Mouse (Mus musculus): Measurements from ENCODE around the gene Cdkn2d.

The Cdkn2d gene

GRCm38 (mm10) chr9:21291022-21291787 lies at the start of gene Cdkn2d:
Cdkn2d (minus strand) TSS chr9:21291407.
- ChIA-PET CTCF (interaction anchor here (0.6 to 2.3 kb wide), 38 partner anchors 8 to 552 kb away, joined by 3 to 15 read pairs (median 4); partner anchors contain the start of genes Atg4d (in 1 of the 4), Carm1 (in 1 of the 4), Icam4 (in 1 of the 4) and Slc44a2 (in 1 of the 4)), POLR2A (interaction anchor here (0.5 to 4.1 kb wide), 124 partner anchors 8 to 794 kb away, joined by 3 to 47 read pairs (median 5); partner anchors contain the start of genes Ap1m2 (in 3 of the 4), Atg4d (in 3 of the 4), Tmed1 (in 3 of the 4) and Keap1 (in 2 of the 4))

DNA sequence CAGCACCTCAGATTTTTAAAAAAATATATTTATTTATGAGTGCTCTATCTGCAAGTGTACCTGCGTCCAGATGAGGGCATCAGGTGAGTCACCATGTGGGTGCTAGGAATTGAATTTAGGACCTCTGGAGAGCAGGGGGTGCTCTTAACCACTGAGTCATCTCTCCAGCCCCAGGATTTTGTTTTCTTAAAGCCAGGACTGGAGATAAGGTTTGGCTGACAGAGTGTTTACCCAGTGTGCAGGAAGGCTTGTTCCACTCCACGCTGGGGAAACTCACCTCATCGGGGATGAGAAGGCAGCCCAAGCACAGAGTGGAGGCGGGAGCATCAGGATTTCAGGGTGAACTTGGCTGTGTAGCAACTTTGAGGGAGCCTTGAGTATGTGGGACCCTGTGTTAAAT lies 49.2 kb upstream of the Cdkn2d start:
- ChIA-PET POLR2A (no interaction called here), CTCF (no interaction called here)

DNA sequence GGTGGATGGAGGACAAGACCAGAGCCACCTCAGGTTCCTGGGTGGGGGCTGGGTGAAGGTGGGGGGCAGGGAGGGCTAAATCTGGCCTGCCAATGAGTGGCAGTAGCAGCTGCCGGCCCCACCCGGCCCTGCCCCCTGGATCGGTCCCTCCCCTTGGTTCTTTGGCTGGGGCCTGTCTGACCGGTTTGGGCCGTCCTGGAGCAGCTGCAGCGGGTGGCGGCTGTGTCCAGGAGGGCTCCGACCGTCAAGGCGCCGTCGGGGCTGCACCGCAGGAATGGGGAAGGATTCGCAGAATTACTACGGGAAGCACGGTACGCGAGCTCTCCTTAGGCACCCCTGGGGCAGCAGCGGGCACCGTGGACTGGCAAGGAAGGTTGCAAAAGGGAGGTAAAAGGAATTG lies 46.4 kb upstream of the Cdkn2d start:
- ChIA-PET CTCF (interaction anchor here (0.6 to 2.0 kb wide), 9 partner anchors 19 to 29 kb away, joined by 3 to 14 read pairs (median 4); no protein-coding TSS in a partner anchor), POLR2A (interaction anchor here in 3 of 4 experiments (0.6 to 3.3 kb wide), 34 partner anchors 9 to 246 kb away, joined by 3 to 13 read pairs (median 4); partner anchors contain the start of genes Atg4d (in 2 of the 3), Cdkn2d (in 2 of the 3), Ap1m2 (in 1 of the 3) and Gm38431 (in 1 of the 3))

DNA sequence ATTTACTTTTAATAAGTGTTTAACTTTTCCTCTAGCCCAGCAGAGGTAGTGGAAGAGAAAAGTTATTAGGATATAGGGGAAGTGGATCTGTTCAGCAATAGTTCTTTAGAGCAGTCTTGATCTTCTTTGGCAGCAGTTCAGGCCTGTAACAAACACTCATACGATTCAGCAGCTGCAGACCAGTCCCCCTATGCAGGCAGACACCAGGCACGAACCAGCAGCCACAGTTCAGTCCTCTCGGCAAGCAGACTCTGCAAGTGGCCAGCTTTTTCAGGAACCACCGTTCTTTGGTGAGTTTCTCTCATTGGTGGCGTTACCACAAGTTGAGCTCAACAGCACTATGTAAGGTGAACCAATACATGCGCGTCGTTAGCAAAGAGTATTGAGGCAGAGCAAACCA lies 45.3 kb upstream of the Cdkn2d start:
- ChIA-PET POLR2A (interaction anchor here in 2 of 4 experiments (0.6 to 3.3 kb wide), 18 partner anchors 9 to 166 kb away, joined by 3 to 13 read pairs (median 4); partner anchors contain the start of genes Ap1m2 (in 1 of the 2), Cdkn2d (in 1 of the 2) and Slc44a2 (in 1 of the 2)), CTCF (interaction anchor here in 3 of 4 experiments (0.6 to 1.9 kb wide), 6 partner anchors 21 to 123 kb away, joined by 3 to 9 read pairs (median 4); no protein-coding TSS in a partner anchor)

DNA sequence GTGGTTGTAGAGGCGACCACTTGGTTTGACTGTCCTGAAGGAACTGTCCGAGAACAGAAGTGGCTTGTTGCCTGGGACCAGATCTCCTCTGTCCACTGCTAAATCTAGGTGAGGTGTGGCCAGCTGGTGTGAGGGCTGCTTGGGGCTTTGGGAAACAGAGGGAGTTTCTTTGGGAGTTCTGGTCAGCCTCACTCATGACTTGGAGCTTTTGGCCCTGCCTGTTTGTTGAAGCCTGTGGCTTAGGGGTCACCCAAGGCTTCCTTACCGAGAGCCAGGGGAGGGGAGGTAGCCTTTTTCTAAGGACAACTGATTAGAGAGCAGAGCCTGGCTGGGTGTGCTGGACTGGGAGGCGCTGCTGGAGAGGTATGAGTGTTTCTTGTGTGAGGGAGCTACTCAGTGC lies 44.2 kb upstream of the Cdkn2d start:
- CTCF ChIA-PET: interaction anchor here (0.6 to 4.3 kb wide), 10 partner anchors 22 to 885 kb away, joined by 3 to 16 read pairs (median 6); no protein-coding TSS in a partner anchor
- POLR2A ChIA-PET: interaction anchor here in 3 of 4 experiments (0.6 to 1.7 kb wide), 13 partner anchors 12 to 251 kb away, joined by 3 to 5 read pairs (median 3); partner anchors contain the start of gene Slc44a2 (in 1 of the 3)

- POLR2A ChIA-PET: interaction anchor here in 3 of 4 experiments (0.6 to 1.7 kb wide), 12 partner anchors 11 to 250 kb away, joined by 3 to 5 read pairs (median 3); partner anchors contain the start of gene Slc44a2 (in 1 of the 3)
These were observed 43.5 kb upstream of the Cdkn2d start for GRCm38 (mm10) chr9:21334747-21335146.

GRCm38 (mm10) chr9:21333523-21333922 lies 42.3 kb upstream of the Cdkn2d start:
- POLR2A ChIA-PET: interaction anchor here in 1 of 4 experiments (0.5 kb wide), 1 partner anchor 16 kb away, joined by 3 read pairs; no protein-coding TSS in a partner anchor
- CTCF ChIA-PET: interaction anchor here in 3 of 4 experiments (0.6 to 4.3 kb wide), 5 partner anchors 14 to 115 kb away, joined by 3 to 16 read pairs (median 3); no protein-coding TSS in a partner anchor

More at GRCm38 (mm10) chr9:21334747-21335146, 43.5 kb upstream of the Cdkn2d start:
- CTCF ChIA-PET: interaction anchor here (0.6 to 4.3 kb wide), 8 partner anchors 22 to 886 kb away, joined by 4 to 16 read pairs (median 8); no protein-coding TSS in a partner anchor

GRCm38 (mm10) chr9:21332161-21333061 lies 41.2 kb upstream of the Cdkn2d start:
- ChIA-PET POLR2A (interaction anchor here in 3 of 4 experiments (0.5 to 2.1 kb wide), 15 partner anchors 10 to 681 kb away, joined by 3 to 13 read pairs (median 4); partner anchors contain the start of genes Cdkn2d (in 2 of the 3), Dnm2 (in 2 of the 3) and Pin1 (in 1 of the 3)), CTCF (interaction anchor here in 3 of 4 experiments (0.5 to 4.3 kb wide), 4 partner anchors 19 to 34 kb away, joined by 3 to 16 read pairs (median 8); partner anchors contain the start of gene Ap1m2 (in 1 of the 3))

DNA sequence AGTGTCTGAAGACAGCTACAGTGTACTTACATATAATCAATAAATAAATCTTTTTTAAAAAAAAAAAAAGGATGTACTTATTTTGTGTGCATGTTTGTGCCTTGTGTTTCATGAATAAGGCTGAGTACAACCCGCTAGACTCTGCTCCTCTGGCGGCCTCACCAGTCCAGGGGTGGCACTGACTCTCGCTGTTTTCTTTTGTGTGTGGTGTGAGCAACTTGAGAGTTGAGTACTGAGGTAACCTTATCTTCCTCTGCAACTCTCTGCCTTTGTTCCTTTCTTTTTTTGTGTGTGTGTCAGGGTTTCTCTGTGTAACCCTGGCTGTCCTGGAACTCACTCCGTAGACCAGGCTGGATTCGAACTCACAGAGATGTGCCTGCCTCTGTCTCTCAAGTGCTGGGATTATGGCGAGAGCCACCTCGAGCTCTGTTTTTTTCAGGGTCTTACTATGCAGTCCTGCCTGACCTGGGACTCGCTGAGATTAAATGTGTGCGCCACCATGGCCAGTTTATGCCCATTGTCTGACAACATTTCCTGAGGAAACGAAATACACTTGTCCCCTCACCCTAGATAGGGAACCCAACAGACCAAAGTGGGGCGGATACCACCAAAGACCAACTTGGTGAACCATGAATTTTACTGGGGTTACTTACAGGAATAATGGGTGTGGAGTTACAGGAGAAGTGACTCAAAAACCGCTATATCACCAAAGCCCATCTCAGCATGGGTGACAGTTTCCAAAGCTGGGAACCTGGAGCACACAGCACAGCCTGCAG lies 40.3 kb upstream of the Cdkn2d start:
- ChIA-PET CTCF (interaction anchor here (0.7 to 4.3 kb wide), 11 partner anchors 18 to 126 kb away, joined by 3 to 16 read pairs (median 7); partner anchors contain the start of gene Ap1m2 (in 1 of the 4)), POLR2A (interaction anchor here in 3 of 4 experiments (0.6 to 2.1 kb wide), 12 partner anchors 9 to 127 kb away, joined by 3 to 13 read pairs (median 4); partner anchors contain the start of genes Cdkn2d (in 1 of the 3), Dnm2 (in 1 of the 3) and Kri1 (in 1 of the 3))

GRCm38 (mm10) chr9:21329699-21330289 lies 38.6 kb upstream of the Cdkn2d start:
- ChIA-PET CTCF (interaction anchor here (0.6 to 2.1 kb wide), 13 partner anchors 9 to 1074 kb away, joined by 3 to 13 read pairs (median 7); partner anchors contain the start of gene Ap1m2 (in 2 of the 4)), POLR2A (interaction anchor here in 3 of 4 experiments (0.7 to 1.9 kb wide), 20 partner anchors 9 to 394 kb away, joined by 3 to 9 read pairs (median 4); partner anchors contain the start of genes Slc44a2 (in 2 of the 3), Ap1m2 (in 1 of the 3), Cdkn2d (in 1 of the 3) and Kri1 (in 1 of the 3))

GRCm38 (mm10) chr9:21329041-21329440 lies 37.8 kb upstream of the Cdkn2d start:
- ChIA-PET CTCF (interaction anchor here in 1 of 4 experiments (1.2 kb wide), 1 partner anchor 10 kb away, joined by 3 read pairs; no protein-coding TSS in a partner anchor), POLR2A (interaction anchor here in 3 of 4 experiments (0.6 to 1.8 kb wide), 5 partner anchors 8 to 48 kb away, joined by 3 to 9 read pairs (median 4); partner anchors contain the start of gene Slc44a2 (in 1 of the 3))

DNA sequence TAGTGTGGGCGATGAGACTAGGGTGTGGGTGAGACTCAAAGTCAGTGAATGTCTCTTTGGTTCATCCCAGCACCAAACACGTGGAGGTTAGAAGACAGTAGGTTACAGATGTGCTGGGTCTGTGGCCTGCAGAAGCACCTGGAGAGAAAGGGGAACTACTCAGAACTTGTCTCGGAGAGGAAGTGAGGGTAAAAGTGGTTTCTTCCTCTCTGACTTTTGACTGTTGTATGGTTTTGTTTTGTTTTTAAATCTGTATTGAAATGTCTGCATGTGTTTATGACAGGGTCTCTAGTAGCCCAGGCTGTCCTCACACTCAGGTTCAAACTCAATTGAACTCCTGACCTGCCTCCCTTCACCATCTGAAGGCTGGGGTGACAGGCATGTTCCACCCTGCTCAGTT lies 36.8 kb upstream of the Cdkn2d start:
- ChIA-PET POLR2A (interaction anchor here in 3 of 4 experiments (0.6 to 1.8 kb wide), 3 partner anchors 10 to 772 kb away, joined by 3 to 6 read pairs (median 4); no protein-coding TSS in a partner anchor), CTCF (no interaction called here)

DNA sequence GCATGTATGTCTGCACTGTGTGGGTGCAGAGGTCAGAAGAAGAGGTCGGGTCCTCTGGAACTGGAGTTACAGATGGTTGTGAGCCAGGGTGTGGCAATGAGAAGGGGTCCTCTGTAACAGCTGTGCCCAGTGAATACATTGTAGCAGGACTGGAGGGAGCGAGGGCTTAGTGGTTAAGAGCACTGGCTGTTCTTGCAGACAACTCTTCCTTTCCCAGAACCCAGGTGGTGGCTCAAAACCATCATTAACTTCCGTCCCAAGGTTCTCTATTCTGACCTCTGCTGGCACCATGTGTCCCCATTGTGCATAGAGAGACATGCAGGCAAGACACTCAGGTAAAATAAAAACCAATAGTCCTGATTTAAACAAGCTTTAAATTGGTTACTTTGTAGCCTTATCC lies 36.4 kb upstream of the Cdkn2d start:
- CTCF ChIA-PET: no interaction called here
- POLR2A ChIA-PET: interaction anchor here in 3 of 4 experiments (0.6 to 1.8 kb wide), 3 partner anchors 10 to 772 kb away, joined by 3 to 6 read pairs (median 4); no protein-coding TSS in a partner anchor

- ChIA-PET CTCF (interaction anchor here in 2 of 4 experiments (1.0 to 1.2 kb wide), 2 partner anchors 33 kb away, joined by 3 to 6 read pairs; no protein-coding TSS in a partner anchor), POLR2A (interaction anchor here in 1 of 4 experiments (0.7 to 1.8 kb wide), 6 partner anchors 11 to 400 kb away, joined by 3 to 7 read pairs (median 4); partner anchors contain the start of gene Cdkn2d)
These were observed 33.1 kb upstream of the Cdkn2d start for GRCm38 (mm10) chr9:21324269-21324668.

DNA sequence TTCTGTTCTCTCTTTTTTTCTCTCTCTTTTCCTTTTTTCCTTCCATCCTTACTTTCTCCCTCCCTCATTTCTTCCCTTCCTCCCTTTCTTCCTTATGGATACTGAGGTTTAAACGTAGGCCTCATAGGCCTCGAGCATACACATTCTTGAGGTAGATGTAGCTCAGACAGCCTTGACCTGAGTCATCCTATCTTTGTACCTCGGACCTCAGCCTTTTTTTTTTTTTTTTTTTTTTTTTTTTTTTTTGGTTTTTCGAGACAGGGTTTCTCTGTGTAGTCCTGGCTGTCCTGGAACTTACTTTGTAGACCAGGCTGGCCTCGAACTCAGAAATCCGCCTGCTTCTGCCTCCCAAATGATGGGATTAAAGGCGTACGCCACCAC lies 31.7 kb upstream of the Cdkn2d start:
- ChIA-PET POLR2A (interaction anchor here in 2 of 4 experiments (0.6 to 3.2 kb wide), 9 partner anchors 9 to 133 kb away, joined by 3 to 13 read pairs (median 6); partner anchors contain the start of gene Cdkn2d (in 2 of the 2)), CTCF (interaction anchor here (0.6 to 1.2 kb wide), 12 partner anchors 10 to 437 kb away, joined by 3 to 13 read pairs (median 4); partner anchors contain the start of genes Cdkn2d (in 1 of the 4) and Spc24 (in 1 of the 4))
